Mouse (Mus musculus): ENCODE data around the gene Sntg2. TPM values are rescaled to one million over a fixed set of nuclear protein-coding genes. Genes with fewer than 3 reads are reported as not detected.

The Sntg2 gene
- total and polyA plus RNA-seq, 2 experiments from 2014 or later, result 4.1 to 5.3 TPM

DNA sequence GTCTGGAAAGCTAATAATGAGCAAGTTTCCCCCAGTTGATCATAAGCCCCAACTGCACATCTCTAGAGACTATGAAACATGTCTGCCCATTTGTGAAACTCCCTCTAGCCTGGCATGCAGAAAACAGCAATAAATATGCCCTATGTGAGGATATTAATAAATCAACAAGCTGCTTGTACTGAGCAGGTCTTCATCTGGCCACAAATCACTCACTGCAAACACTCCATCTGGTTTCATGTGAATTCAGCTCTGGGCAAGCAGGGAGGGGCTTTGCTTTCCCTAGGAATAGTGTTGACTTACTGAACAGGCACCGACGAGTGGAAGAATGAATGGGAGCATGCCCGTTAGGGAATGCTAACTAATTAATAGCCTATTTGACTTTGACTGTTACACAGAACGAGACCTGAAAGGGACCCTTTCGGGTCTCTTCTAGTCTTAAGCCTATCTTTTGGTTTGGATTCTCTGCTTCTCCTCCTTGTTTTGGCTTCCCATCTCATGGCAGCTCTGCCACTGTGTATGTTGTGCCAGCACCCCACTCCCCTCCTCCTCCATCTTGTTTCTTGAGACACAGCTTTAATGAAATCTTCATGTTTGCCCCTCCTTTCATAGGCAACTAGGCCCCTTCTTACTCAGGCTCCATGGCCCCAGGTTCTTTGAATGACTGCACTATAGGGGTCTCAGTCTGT is 86.1 kb downstream of the Sntg2 start:
- Histone ChIP-seq H3K9me3 (ENCODE audit: low read length) (no peaks in the 10 kb centered on the region), H3K4me2 (ENCODE audit: low read depth, low read length) (no peak overlapping the region), H3K4me1 (ENCODE audit: insufficient read depth, low read length) (no peaks in the 10 kb centered on the region), H3K27ac (no peak overlapping the region; the same call in 1 of the 2 replicates), H3K4me3 (ENCODE audit: low read length) (no peak overlapping the region), H3K9ac (replicated peaks; ENCODE audit: low read length) (no peak overlapping the region), H3K27me3 (ENCODE audit: insufficient read depth, low read length) (no peaks in the 10 kb centered on the region), H3K36me3 (ENCODE audit: insufficient read depth, low read length) (no peaks in the 10 kb centered on the region)
- TF ChIP-seq CTCF (IDR thresholded peaks at IDR 0.05; ENCODE audit: low read depth), result no peak
- ATAC-seq (0 out of 2 replicates have a peak, but pooled peaks have one; percentile 32), DNase-seq (ENCODE audit: low spot score) (peak; percentile 31)
- 62% methylated on average over 5 of the region's 5 CpGs for WGBS

- Histone ChIP-seq H3K9ac (replicated peaks; ENCODE audit: low read length) (no peak overlapping the region), H3K4me1 (ENCODE audit: insufficient read depth, low read length) (no peaks in the 10 kb centered on the region), H3K36me3 (ENCODE audit: insufficient read depth, low read length) (no peaks in the 10 kb centered on the region), H3K27ac (no peak overlapping the region), H3K27me3 (ENCODE audit: insufficient read depth, low read length) (no peaks in the 10 kb centered on the region), H3K4me2 (ENCODE audit: low read depth, low read length) (no peak overlapping the region), H3K9me3 (ENCODE audit: low read length) (no peaks in the 10 kb centered on the region), H3K4me3 (ENCODE audit: low read length) (no peak overlapping the region)
- DNase-seq (ENCODE audit: low spot score), result no peak
- WGBS, result 82% methylated on average over 4 of the region's 4 CpGs
- ATAC-seq, result no peak
- TF ChIP-seq CTCF (IDR thresholded peaks at IDR 0.05; ENCODE audit: low read depth), result no peak
Observed at GRCm38 (mm10) chr12:30283741-30284140, 89.4 kb downstream of the Sntg2 start.

- 91% methylated on average over 8 of the region's 8 CpGs for WGBS
- Histone ChIP-seq H3K36me3 (ENCODE audit: insufficient read depth, low read length) (no peaks in the 10 kb centered on the region), H3K9ac (replicated peaks; ENCODE audit: low read length) (no peak overlapping the region), H3K4me1 (ENCODE audit: insufficient read depth, low read length) (no peaks in the 10 kb centered on the region), H3K4me3 (ENCODE audit: low read length) (no peak overlapping the region), H3K27me3 (ENCODE audit: insufficient read depth, low read length) (no peaks in the 10 kb centered on the region), H3K4me2 (ENCODE audit: low read depth, low read length) (no peak overlapping the region), H3K9me3 (ENCODE audit: low read length) (no peaks in the 10 kb centered on the region), H3K27ac (no peak overlapping the region)
- ATAC-seq (no peak), DNase-seq (ENCODE audit: low spot score) (no peak)
- no peak for TF ChIP-seq CTCF (IDR thresholded peaks at IDR 0.05; ENCODE audit: low read depth)
Observed at GRCm38 (mm10) chr12:30272242-30272985, 100.8 kb downstream of the Sntg2 start.

DNA sequence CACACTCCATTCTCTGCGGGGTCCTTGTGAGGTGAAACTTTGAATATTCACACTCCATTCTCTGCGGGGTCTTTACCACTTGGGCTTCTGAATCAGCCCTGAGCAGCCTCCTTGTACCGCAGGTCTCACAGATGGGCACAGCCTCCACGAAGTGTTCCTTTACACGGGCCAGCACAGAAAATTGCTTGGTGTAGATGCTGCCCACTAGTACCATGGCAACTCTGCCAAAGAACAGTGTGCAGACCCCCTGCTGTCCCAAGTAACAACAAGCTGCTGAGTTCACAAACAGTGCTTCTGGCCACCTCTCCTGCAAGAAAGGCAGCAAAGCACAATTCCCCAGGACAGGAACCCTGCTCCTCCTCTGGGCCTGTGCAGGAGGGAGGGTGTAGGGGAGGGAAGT is 109.0 kb downstream of the Sntg2 start:
- H3K9me3 ChIP-seq (ENCODE audit: low read length), result no peaks in the 10 kb centered on the region
- no peak overlapping the region for H3K4me3 ChIP-seq (ENCODE audit: low read length)
- DNase-seq (ENCODE audit: low spot score) (peak; percentile 22), ATAC-seq (no peak)
- TF ChIP-seq CTCF (IDR thresholded peaks at IDR 0.05; ENCODE audit: low read depth), result no peak
- no peak overlapping the region for H3K27ac ChIP-seq
- H3K4me1 ChIP-seq (ENCODE audit: insufficient read depth, low read length), result 0 out of 2 replicates have a peak, but pooled peaks cover 3% of the 10 kb centered on the region
- H3K27me3 ChIP-seq (ENCODE audit: insufficient read depth, low read length), result no peaks in the 10 kb centered on the region
- no peak overlapping the region for H3K4me2 ChIP-seq (ENCODE audit: low read depth, low read length)
- H3K9ac ChIP-seq (replicated peaks; ENCODE audit: low read length), result no peak overlapping the region
- WGBS, result 42% methylated on average over 5 of the region's 5 CpGs
- no peaks in the 10 kb centered on the region for H3K36me3 ChIP-seq (ENCODE audit: insufficient read depth, low read length)

DNA sequence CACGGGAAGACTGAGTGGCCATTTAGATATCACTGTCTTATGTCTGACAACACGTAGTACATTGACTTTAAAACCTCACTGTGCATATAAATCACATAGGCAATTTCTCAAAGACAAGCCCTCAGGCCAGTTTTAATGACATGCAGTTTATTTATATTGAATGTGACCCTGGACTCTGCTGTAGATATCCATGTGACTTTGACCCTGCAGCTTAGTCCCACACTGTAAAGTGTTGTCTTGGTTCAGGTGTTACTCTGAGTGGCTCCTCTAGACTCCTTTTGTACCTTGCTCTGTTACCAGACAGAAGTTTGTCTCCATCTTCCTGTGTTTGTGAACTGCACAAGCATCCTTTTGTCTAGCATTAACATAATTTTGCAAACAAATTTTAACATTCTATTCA is 112.0 kb downstream of the Sntg2 start:
- no peak for TF ChIP-seq CTCF (IDR thresholded peaks at IDR 0.05; ENCODE audit: low read depth)
- no peak for DNase-seq (ENCODE audit: low spot score)
- Histone ChIP-seq H3K4me3 (ENCODE audit: low read length) (no peak overlapping the region), H3K27ac (no peak overlapping the region), H3K9me3 (ENCODE audit: low read length) (no peaks in the 10 kb centered on the region), H3K4me2 (ENCODE audit: low read depth, low read length) (no peak overlapping the region), H3K4me1 (ENCODE audit: insufficient read depth, low read length) (0 out of 2 replicates have a peak, but pooled peaks cover 3% of the 10 kb centered on the region), H3K36me3 (ENCODE audit: insufficient read depth, low read length) (no peaks in the 10 kb centered on the region), H3K9ac (replicated peaks; ENCODE audit: low read length) (no peak overlapping the region), H3K27me3 (ENCODE audit: insufficient read depth, low read length) (no peaks in the 10 kb centered on the region)
- 50% methylated on average over 2 of the region's 2 CpGs for WGBS
- no peak for ATAC-seq

DNA sequence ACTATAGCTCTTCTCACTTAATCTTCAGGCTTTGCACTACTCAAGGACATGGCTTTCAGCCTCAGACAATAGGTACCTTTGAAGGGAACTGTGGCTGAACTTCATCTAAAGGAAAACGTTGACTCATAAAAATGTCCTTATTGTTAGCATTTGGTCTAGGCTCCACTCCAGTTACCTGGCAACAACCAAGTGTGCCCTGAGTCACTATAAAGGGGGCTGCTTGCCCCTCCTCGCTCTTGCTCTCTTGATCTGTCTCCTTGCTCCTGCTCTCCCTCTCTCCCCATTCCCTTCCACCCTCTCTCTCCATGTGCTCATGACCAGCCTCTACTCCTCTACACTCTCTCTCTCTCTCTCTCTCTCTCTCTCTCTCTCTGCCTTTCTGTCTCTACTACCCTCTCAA is 114.5 kb downstream of the Sntg2 start:
- no peak overlapping the region for H3K9ac ChIP-seq (replicated peaks; ENCODE audit: low read length)
- H3K4me1 ChIP-seq (ENCODE audit: insufficient read depth, low read length), result 0 out of 2 replicates have a peak, but pooled peaks cover 3% of the 10 kb centered on the region
- H3K4me3 ChIP-seq (ENCODE audit: low read length), result no peak overlapping the region
- ATAC-seq (no peak), DNase-seq (ENCODE audit: low spot score) (no peak)
- H3K9me3 ChIP-seq (ENCODE audit: low read length), result no peaks in the 10 kb centered on the region
- no peaks in the 10 kb centered on the region for H3K27me3 ChIP-seq (ENCODE audit: insufficient read depth, low read length)
- no peak overlapping the region for H3K4me2 ChIP-seq (ENCODE audit: low read depth, low read length)
- 47% methylated on average over 2 of the region's 2 CpGs for WGBS
- no peak for TF ChIP-seq CTCF (IDR thresholded peaks at IDR 0.05; ENCODE audit: low read depth)
- H3K36me3 ChIP-seq (ENCODE audit: insufficient read depth, low read length), result no peaks in the 10 kb centered on the region
- no peak overlapping the region for H3K27ac ChIP-seq

- Histone ChIP-seq H3K27me3 (ENCODE audit: insufficient read depth, low read length) (no peaks in the 10 kb centered on the region), H3K9me3 (ENCODE audit: low read length) (no peaks in the 10 kb centered on the region), H3K36me3 (ENCODE audit: insufficient read depth, low read length) (no peaks in the 10 kb centered on the region), H3K4me2 (ENCODE audit: low read depth, low read length) (no peak overlapping the region), H3K27ac (no peak overlapping the region), H3K4me3 (ENCODE audit: low read length) (no peak overlapping the region), H3K4me1 (ENCODE audit: insufficient read depth, low read length) (0 out of 2 replicates have a peak, but pooled peaks cover 3% of the 10 kb centered on the region), H3K9ac (replicated peaks; ENCODE audit: low read length) (no peak overlapping the region)
- WGBS, result 74% methylated on average over 7 of the region's 7 CpGs
- no peak for ATAC-seq
- no peak for TF ChIP-seq CTCF (IDR thresholded peaks at IDR 0.05; ENCODE audit: low read depth)
- no peak for DNase-seq (ENCODE audit: low spot score)
Observed at GRCm38 (mm10) chr12:30257664-30258063, 115.5 kb downstream of the Sntg2 start.

All from hindbrain, postnatal 0 days (tissue).